Mouse (Mus musculus): ENCODE measurements around the gene Gm28308.

Gm28308 gene

GRCm38 (mm10) chr6:52205221-52205620 lies 7.9 kb downstream of the Gm28308 start:
- no peak for DNase-seq (ENCODE audit: low spot score)

GRCm38 (mm10) chr6:52204050-52204752 lies 8.9 kb downstream of the Gm28308 start, which contains the start of gene Hoxa5:
Hoxa5 (minus strand) TSS chr6:52204587.
- peak; percentile 92 for DNase-seq (ENCODE audit: low spot score)

- no peak for DNase-seq (ENCODE audit: low spot score)
Measured at GRCm38 (mm10) chr6:52203371-52204049, 9.6 kb downstream of the Gm28308 start.

GRCm38 (mm10) chr6:52203121-52203370 lies 10.1 kb downstream of the Gm28308 start:
- DNase-seq (ENCODE audit: low spot score), result no peak

GRCm38 (mm10) chr6:52202362-52203120 lies 10.6 kb downstream of the Gm28308 start:
- no peak for DNase-seq (ENCODE audit: low spot score)

GRCm38 (mm10) chr6:52201269-52201668 lies 11.9 kb downstream of the Gm28308 start:
- DNase-seq (ENCODE audit: low spot score), result no peak

- no peak for DNase-seq (ENCODE audit: low spot score)
Measured at GRCm38 (mm10) chr6:52200751-52201250, 12.3 kb downstream of the Gm28308 start.

- no peak for DNase-seq (ENCODE audit: low spot score)
Measured at GRCm38 (mm10) chr6:52200073-52200750, 12.9 kb downstream of the Gm28308 start.

- DNase-seq (ENCODE audit: low spot score), result peak; percentile 79
Measured at GRCm38 (mm10) chr6:52197271-52197670, 15.9 kb downstream of the Gm28308 start.

GRCm38 (mm10) chr6:52196811-52197210 lies 16.3 kb downstream of the Gm28308 start:
- DNase-seq (ENCODE audit: low spot score), result no peak

- no peak for DNase-seq (ENCODE audit: low spot score)
Measured at GRCm38 (mm10) chr6:52194690-52195089, 18.4 kb downstream of the Gm28308 start.

- peak; percentile 84 for DNase-seq (ENCODE audit: low spot score)
Measured at GRCm38 (mm10) chr6:52191860-52192550, 21.1 kb downstream of the Gm28308 start.

- DNase-seq (ENCODE audit: low spot score), result no peak
Measured at GRCm38 (mm10) chr6:52190906-52191810, 22.0 kb downstream of the Gm28308 start, which contains the start of gene Hoxa4. Hoxa4 (minus strand) TSS chr6:52191753.

GRCm38 (mm10) chr6:52190410-52190809 lies 22.7 kb downstream of the Gm28308 start:
- DNase-seq (ENCODE audit: low spot score), result no peak

- no peak for DNase-seq (ENCODE audit: low spot score)
Measured at GRCm38 (mm10) chr6:52189909-52190308, 23.2 kb downstream of the Gm28308 start.

- DNase-seq (ENCODE audit: low spot score), result no peak
Measured at GRCm38 (mm10) chr6:52189172-52189591, 24.0 kb downstream of the Gm28308 start.

GRCm38 (mm10) chr6:52186500-52186899 lies 26.6 kb downstream of the Gm28308 start:
- DNase-seq (ENCODE audit: low spot score), result no peak

- DNase-seq (ENCODE audit: low spot score), result no peak
Measured at GRCm38 (mm10) chr6:52185834-52186233, 27.3 kb downstream of the Gm28308 start.

- no peak for DNase-seq (ENCODE audit: low spot score)
Measured at GRCm38 (mm10) chr6:52185222-52185621, 27.9 kb downstream of the Gm28308 start.

GRCm38 (mm10) chr6:52184668-52185067 lies 28.5 kb downstream of the Gm28308 start:
- no peak for DNase-seq (ENCODE audit: low spot score)

Measured in lung, postnatal 25 days (tissue).